Mouse (Mus musculus): Measurements from ENCODE around the gene Aox1. TPM values are rescaled to one million over a fixed set of nuclear protein-coding genes. Genes with fewer than 3 reads are reported as not detected.
"Not testable (repeated sequence)": the region's sequence is repeated elsewhere in the genome, so short reads cannot be mapped to it uniquely, and the experiment has no call there.

Gene Aox1
- polyA plus RNA-seq, 1 experiment, result 2.4 TPM

GRCm38 (mm10) chr1:58031160-58031769 is 1.5 kb downstream of the Aox1 start:
- Histone ChIP-seq H3K4me2 (ENCODE audit: low read depth) (peak overlapping the region; percentile 77), H3K27me3 (ENCODE audit: control insufficient read depth, insufficient read depth, insufficient read length) (no peaks in the 10 kb centered on the region), H3K79me2 (ENCODE audit: control insufficient read depth, insufficient read depth) (peaks cover 3% of the 10 kb centered on the region), H3ac (ENCODE audit: control insufficient read depth, insufficient read length) (no peak overlapping the region), H3K36me3 (ENCODE audit: control insufficient read depth, insufficient read depth) (no peaks in the 10 kb centered on the region), H3K4me3 (peak overlapping the region; percentile 34)
- no peak for TF ChIP-seq SRF (IDR thresholded peaks at IDR 0.05; ENCODE audit: control insufficient read depth, insufficient read length, low read depth)
- no peak for TF ChIP-seq POLR2AphosphoS2 (IDR thresholded peaks at IDR 0.05; ENCODE audit: insufficient read length, low read depth)
- no peak for TF ChIP-seq USF1 (IDR thresholded peaks at IDR 0.05; ENCODE audit: low read depth)
- no peak; the same call in 1 of the 2 replicates for TF ChIP-seq CEBPB (IDR thresholded peaks at IDR 0.05; ENCODE audit: insufficient read depth, poor library complexity, severe bottlenecking)
- no peak for TF ChIP-seq MYOG (IDR thresholded peaks at IDR 0.05; ENCODE audit: control insufficient read depth in 1 of 3, insufficient read depth in 1 of 3, insufficient read length in 2 of 3, low read depth in 2 of 3)
- TF ChIP-seq MYOD1 (IDR thresholded peaks at IDR 0.05; ENCODE audit: control insufficient read depth in 1 of 3, insufficient read length in 2 of 3, low read depth in 2 of 3), result peak in 1 of 3 experiments; percentile 9
- no peak for TF ChIP-seq POLR2A (IDR thresholded peaks at IDR 0.05; ENCODE audit: insufficient read length, low read depth)
- TF ChIP-seq MAX (IDR thresholded peaks at IDR 0.05; ENCODE audit: low read depth), result no peak

- not testable (repeated sequence) for H3K4me3 ChIP-seq; H3ac ChIP-seq (ENCODE audit: control insufficient read depth, insufficient read length); H3K27me3 ChIP-seq (ENCODE audit: control insufficient read depth, insufficient read depth, insufficient read length); H3K36me3 ChIP-seq (ENCODE audit: control insufficient read depth, insufficient read depth); H3K79me2 ChIP-seq (ENCODE audit: control insufficient read depth, insufficient read depth); H3K4me2 ChIP-seq (ENCODE audit: low read depth)
These were observed 7.6 kb downstream of the Aox1 start for GRCm38 (mm10) chr1:58037306-58037705.

- Histone ChIP-seq H3K4me2 (ENCODE audit: low read depth) (no peak overlapping the region), H3K79me2 (ENCODE audit: control insufficient read depth, insufficient read depth) (no peaks in the 10 kb centered on the region), H3K36me3 (ENCODE audit: control insufficient read depth, insufficient read depth) (no peaks in the 10 kb centered on the region), H3ac (ENCODE audit: control insufficient read depth, insufficient read length) (no peak overlapping the region), H3K4me3 (no peak overlapping the region), H3K27me3 (ENCODE audit: control insufficient read depth, insufficient read depth, insufficient read length) (no peaks in the 10 kb centered on the region)
- TF ChIP-seq SRF (IDR thresholded peaks at IDR 0.05; ENCODE audit: control insufficient read depth, insufficient read length, low read depth), result no peak
- no peak for TF ChIP-seq CEBPB (IDR thresholded peaks at IDR 0.05; ENCODE audit: insufficient read depth, poor library complexity, severe bottlenecking)
- TF ChIP-seq TCF12 (IDR thresholded peaks at IDR 0.05; ENCODE audit: insufficient read depth, poor library complexity, severe bottlenecking), result no peak
- no peak for TF ChIP-seq MYOD1 (IDR thresholded peaks at IDR 0.05; ENCODE audit: control insufficient read depth in 1 of 3, insufficient read length in 2 of 3, low read depth in 2 of 3)
- no peak for TF ChIP-seq TCF3 (IDR thresholded peaks at IDR 0.05; ENCODE audit: insufficient read length, low read depth)
- no peak for TF ChIP-seq POLR2A (IDR thresholded peaks at IDR 0.05; ENCODE audit: insufficient read length, low read depth)
- no peak for TF ChIP-seq MAX (IDR thresholded peaks at IDR 0.05; ENCODE audit: low read depth)
- no peak for TF ChIP-seq POLR2AphosphoS2 (IDR thresholded peaks at IDR 0.05; ENCODE audit: insufficient read length, low read depth)
- TF ChIP-seq E2F4 (IDR thresholded peaks at IDR 0.05; ENCODE audit: insufficient read depth), result no peak
- no peak for TF ChIP-seq USF1 (IDR thresholded peaks at IDR 0.05; ENCODE audit: low read depth)
- TF ChIP-seq MYOG (IDR thresholded peaks at IDR 0.05; ENCODE audit: control insufficient read depth in 1 of 3, insufficient read depth in 1 of 3, insufficient read length in 2 of 3, low read depth in 2 of 3), result no peak
- TF ChIP-seq REST (IDR thresholded peaks at IDR 0.05; ENCODE audit: insufficient read depth, insufficient read length), result no peak
These were observed 15.3 kb downstream of the Aox1 start for GRCm38 (mm10) chr1:58045076-58045475.

- no peaks in the 10 kb centered on the region for H3K27me3 ChIP-seq (ENCODE audit: control insufficient read depth, insufficient read depth, insufficient read length)
- H3ac ChIP-seq (ENCODE audit: control insufficient read depth, insufficient read length), result no peak overlapping the region
- no peaks in the 10 kb centered on the region for H3K36me3 ChIP-seq (ENCODE audit: control insufficient read depth, insufficient read depth)
- no peak overlapping the region for H3K4me3 ChIP-seq
- TF ChIP-seq MYOG (IDR thresholded peaks at IDR 0.05; ENCODE audit: control insufficient read depth in 1 of 3, insufficient read depth in 1 of 3, insufficient read length in 2 of 3, low read depth in 2 of 3) (no peak), E2F4 (IDR thresholded peaks at IDR 0.05; ENCODE audit: insufficient read depth) (no peak), MYOD1 (IDR thresholded peaks at IDR 0.05; ENCODE audit: control insufficient read depth in 1 of 3, insufficient read length in 2 of 3, low read depth in 2 of 3) (no peak), POLR2A (IDR thresholded peaks at IDR 0.05; ENCODE audit: insufficient read length, low read depth) (no peak), CEBPB (IDR thresholded peaks at IDR 0.05; ENCODE audit: insufficient read depth, poor library complexity, severe bottlenecking) (no peak), TCF12 (IDR thresholded peaks at IDR 0.05; ENCODE audit: insufficient read depth, poor library complexity, severe bottlenecking) (no peak), USF1 (IDR thresholded peaks at IDR 0.05; ENCODE audit: low read depth) (no peak), SRF (IDR thresholded peaks at IDR 0.05; ENCODE audit: control insufficient read depth, insufficient read length, low read depth) (no peak), REST (IDR thresholded peaks at IDR 0.05; ENCODE audit: insufficient read depth, insufficient read length) (no peak), MAX (IDR thresholded peaks at IDR 0.05; ENCODE audit: low read depth) (no peak), TCF3 (IDR thresholded peaks at IDR 0.05; ENCODE audit: insufficient read length, low read depth) (no peak), POLR2AphosphoS2 (IDR thresholded peaks at IDR 0.05; ENCODE audit: insufficient read length, low read depth) (no peak)
- H3K4me2 ChIP-seq (ENCODE audit: low read depth), result no peak overlapping the region
- no peaks in the 10 kb centered on the region for H3K79me2 ChIP-seq (ENCODE audit: control insufficient read depth, insufficient read depth)
These were observed 15.8 kb downstream of the Aox1 start for GRCm38 (mm10) chr1:58045546-58045945.

- Histone ChIP-seq H3K27me3 (ENCODE audit: control insufficient read depth, insufficient read depth, insufficient read length) (no peaks in the 10 kb centered on the region), H3K36me3 (ENCODE audit: control insufficient read depth, insufficient read depth) (no peaks in the 10 kb centered on the region), H3K79me2 (ENCODE audit: control insufficient read depth, insufficient read depth) (no peaks in the 10 kb centered on the region), H3K4me2 (ENCODE audit: low read depth) (no peak overlapping the region), H3ac (ENCODE audit: control insufficient read depth, insufficient read length) (no peak overlapping the region), H3K4me3 (no peak overlapping the region)
- no peak for TF ChIP-seq USF1 (IDR thresholded peaks at IDR 0.05; ENCODE audit: low read depth)
- no peak for TF ChIP-seq MYOG (IDR thresholded peaks at IDR 0.05; ENCODE audit: control insufficient read depth in 1 of 3, insufficient read depth in 1 of 3, insufficient read length in 2 of 3, low read depth in 2 of 3)
- no peak for TF ChIP-seq TCF3 (IDR thresholded peaks at IDR 0.05; ENCODE audit: insufficient read length, low read depth)
- TF ChIP-seq SRF (IDR thresholded peaks at IDR 0.05; ENCODE audit: control insufficient read depth, insufficient read length, low read depth), result no peak
- no peak for TF ChIP-seq REST (IDR thresholded peaks at IDR 0.05; ENCODE audit: insufficient read depth, insufficient read length)
- TF ChIP-seq TCF12 (IDR thresholded peaks at IDR 0.05; ENCODE audit: insufficient read depth, poor library complexity, severe bottlenecking), result no peak
- no peak for TF ChIP-seq POLR2A (IDR thresholded peaks at IDR 0.05; ENCODE audit: insufficient read length, low read depth)
- no peak for TF ChIP-seq POLR2AphosphoS2 (IDR thresholded peaks at IDR 0.05; ENCODE audit: insufficient read length, low read depth)
- TF ChIP-seq MAX (IDR thresholded peaks at IDR 0.05; ENCODE audit: low read depth), result no peak
- TF ChIP-seq CEBPB (IDR thresholded peaks at IDR 0.05; ENCODE audit: insufficient read depth, poor library complexity, severe bottlenecking), result no peak
- TF ChIP-seq E2F4 (IDR thresholded peaks at IDR 0.05; ENCODE audit: insufficient read depth), result no peak
- no peak for TF ChIP-seq MYOD1 (IDR thresholded peaks at IDR 0.05; ENCODE audit: control insufficient read depth in 1 of 3, insufficient read length in 2 of 3, low read depth in 2 of 3)
These were observed 17.1 kb downstream of the Aox1 start for GRCm38 (mm10) chr1:58046721-58047290.

Data from myocyte (in vitro differentiated cells).